Mouse (Mus musculus) ES-Bruce4 (cell line): ENCODE results near the gene Htra3.

ENCODE experiments used
- CTCF ChIP-seq: IDR thresholded peaks from one replicate; pipeline ENCODE4 v1.8.1; 2011; ENCODE audit warnings: low read depth, low read length
- POLR2A ChIP-seq: IDR thresholded peaks from one replicate; pipeline ENCODE4 v1.8.1; 2011; ENCODE audit warnings: low read length; ENCODE audit not compliant: insufficient read depth

DNA sequence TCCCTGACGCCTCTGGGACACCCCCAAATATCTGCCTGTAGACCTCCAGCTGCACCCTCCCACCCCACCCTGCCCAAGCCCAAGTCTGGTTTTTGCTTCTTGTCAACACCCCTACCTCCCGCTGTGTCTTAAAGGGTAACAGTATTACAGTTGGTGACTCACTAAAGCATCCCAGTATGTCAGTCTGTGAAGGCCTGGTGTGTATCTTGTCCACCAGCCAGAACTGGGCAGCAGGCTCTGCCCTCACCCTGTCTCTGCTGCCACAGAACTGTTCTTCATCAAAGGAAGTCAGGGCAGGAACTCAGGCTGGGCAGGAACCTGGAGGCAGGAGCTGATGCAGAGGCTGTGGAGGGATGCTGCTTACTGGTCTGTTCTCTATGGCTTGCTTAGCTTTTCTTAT lies 53.2 kb downstream of the Htra3 start:
- TF ChIP-seq CTCF = no peak
- TF ChIP-seq POLR2A = no peak
